Mouse (Mus musculus): ENCODE data around the gene Ppfia3.
"Not testable (repeated sequence)": the region's sequence is repeated elsewhere in the genome, so short reads cannot be mapped to it uniquely, and the experiment has no call there.

Ppfia3 gene

DNA sequence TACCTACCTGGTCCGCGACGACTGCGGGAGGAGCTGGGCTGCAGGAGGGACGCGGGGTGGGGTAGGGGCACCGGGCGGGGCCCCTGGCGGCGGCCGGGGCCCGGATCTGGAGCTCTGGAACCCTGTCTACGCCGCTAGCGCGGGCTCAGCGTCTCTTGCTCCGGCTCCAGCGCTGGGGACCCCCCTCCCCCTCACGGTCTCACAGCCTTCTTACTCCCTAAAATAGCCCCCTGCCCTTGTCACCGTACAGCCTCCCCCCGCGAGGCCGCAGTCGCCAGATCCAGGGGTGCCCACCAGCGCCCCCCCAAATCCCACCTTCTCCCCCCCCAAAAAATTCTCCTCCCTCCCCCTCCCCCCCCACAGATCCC, at the start of gene Ppfia3:
Gene Ppfia3 (minus strand): TSS at position 368 of the 368 bp plus-strand sequence.
- DNase-seq: peak; percentile 67

DNA sequence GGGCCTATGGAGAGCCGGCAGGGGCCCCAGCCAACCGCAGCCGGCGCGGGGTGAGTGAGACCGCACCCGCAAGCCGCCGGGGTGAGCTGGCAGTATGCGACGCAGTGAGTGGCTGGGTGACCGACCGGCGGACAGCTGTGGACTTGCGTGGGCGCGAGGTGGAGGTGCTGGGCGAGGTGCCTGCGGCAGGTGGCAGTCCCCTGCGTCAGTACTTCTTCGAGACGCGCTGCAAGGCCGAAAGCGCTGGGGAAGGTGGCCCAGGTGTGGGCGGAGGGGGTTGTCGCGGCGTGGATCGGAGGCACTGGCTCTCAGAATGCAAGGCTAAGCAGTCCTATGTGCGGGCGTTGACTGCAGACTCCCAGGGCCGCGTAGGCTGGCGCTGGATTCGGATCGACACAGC, 48.8 kb upstream of the Ppfia3 start:
- no peak for DNase-seq

DNA sequence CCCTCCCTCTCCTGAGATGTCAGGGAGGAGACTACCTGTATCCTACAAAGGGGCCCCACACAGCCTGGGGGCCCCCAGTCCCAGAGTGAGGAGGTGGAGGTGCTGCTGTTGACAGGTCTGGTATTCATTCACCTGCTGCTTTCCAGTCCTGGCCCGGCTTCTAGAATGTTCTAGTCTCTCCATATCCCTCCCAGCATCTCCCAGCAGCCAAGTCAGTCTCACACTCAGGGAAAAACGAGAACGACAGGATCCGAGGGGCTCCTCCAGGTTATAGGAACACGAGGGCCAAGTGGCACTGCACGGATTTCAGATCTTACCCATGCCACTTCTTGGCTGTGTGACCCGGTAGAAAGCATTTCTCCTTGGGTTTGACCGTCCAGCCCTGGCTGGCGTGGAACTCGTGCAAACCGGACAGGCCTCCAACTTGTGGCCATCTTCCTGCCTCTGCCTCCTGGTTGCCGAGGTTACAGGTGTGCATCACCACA, 48.0 kb upstream of the Ppfia3 start:
- DNase-seq: no peak

DNA sequence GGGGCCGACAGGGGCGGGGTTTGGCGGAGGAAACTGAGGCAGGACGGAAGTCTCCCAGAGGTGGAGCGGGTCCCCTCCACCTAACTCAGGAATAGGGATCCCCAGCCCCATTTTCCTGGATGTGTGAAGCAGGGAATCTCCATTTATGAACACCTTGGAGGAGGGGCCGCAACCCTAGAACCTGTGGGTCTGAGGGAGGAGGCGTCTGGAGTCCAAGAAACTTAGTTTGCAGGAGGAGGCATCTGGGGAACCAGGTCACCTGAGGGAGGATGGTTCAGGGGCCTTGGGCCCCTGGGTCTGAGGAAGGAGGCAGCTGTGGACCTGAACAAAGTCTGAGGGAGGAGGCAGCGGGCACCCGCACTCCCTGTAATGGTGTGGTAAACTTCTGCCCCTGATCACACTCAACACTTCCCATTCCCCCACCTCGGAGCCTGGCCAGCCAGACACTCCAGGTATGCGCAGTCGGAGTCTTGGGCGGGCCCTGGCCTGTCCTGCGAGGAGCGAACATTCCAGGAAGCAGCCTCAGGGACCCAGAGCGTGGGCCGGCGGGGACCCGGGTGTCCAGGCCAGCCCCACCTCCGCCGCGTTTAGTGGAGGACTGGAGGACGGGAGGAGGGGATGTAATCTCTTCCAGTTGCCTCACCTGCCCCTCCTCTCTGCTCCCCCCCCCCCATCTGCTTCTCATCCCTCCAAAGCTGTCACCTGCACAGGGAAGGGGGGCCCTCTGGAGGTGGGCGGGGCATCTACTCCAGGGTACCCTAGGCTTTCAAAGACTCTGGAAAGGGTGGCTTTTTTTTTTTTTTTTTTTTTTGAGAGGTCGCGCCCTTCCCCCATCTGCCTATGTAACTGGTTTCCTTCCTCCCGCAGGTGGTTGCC, 47.3 kb upstream of the Ppfia3 start:
- peak; percentile 35 for DNase-seq

DNA sequence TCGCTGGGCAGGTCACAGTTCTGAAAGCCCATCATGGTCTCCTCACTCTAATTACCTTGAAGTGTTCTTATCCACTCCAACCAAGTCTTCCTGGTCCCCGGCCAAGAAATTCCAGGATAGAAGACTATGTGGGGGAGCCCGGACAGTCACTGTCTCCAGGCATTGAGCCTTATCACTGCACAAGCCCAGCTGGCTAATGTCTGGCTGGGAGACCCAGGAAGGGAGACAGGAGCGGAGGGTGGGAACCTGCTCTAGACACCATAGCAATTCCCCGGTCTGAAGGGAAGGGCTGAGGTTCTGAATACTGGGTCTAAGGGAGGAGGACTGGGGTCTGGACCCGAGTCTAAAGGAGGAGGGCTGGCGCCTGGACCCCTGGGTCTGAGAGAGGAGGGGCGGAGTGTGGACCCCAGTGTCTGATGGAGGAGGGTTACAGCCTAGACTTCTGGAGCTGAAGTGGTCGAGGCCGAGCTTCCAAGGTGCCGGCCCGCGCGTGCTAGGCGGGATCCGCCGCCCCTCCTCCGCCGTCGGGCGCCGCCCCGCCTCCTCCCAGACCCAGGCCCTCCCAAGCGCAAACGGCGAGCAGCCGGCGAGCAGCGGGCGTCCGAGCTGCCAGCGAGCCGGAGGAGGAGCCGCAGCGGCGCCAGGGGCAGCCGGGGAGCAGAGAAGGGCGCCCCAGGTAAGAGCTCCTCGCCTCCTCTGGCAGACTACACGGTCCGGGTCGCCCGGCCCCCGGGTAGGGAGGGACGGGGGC, 46.5 kb upstream of the Ppfia3 start, which contains the start of gene Ntf5:
Gene Ntf5 (plus strand): TSS at position 583 of the 751 bp plus-strand sequence.
- DNase-seq: peak; percentile 74

DNA sequence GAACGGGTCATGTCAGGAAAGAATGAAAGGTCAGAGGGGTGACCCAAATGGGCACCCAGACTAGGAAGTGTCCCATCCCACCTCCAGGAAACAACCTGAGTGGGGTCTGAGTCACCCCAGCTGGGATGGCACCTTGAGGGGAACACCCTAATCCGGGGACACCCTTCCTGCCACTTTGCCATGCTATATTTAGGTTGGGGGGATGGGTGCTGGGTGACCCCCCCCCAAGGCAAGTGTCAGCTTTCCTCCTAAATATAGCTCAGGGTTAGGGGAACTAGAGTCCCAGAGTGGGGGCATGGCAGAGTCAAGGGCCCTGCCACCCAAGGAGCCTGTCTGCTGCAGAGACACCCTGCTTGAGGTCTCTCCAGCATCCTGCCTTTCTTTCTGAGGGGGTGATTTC, 45.6 kb upstream of the Ppfia3 start:
- DNase-seq: no peak

DNA sequence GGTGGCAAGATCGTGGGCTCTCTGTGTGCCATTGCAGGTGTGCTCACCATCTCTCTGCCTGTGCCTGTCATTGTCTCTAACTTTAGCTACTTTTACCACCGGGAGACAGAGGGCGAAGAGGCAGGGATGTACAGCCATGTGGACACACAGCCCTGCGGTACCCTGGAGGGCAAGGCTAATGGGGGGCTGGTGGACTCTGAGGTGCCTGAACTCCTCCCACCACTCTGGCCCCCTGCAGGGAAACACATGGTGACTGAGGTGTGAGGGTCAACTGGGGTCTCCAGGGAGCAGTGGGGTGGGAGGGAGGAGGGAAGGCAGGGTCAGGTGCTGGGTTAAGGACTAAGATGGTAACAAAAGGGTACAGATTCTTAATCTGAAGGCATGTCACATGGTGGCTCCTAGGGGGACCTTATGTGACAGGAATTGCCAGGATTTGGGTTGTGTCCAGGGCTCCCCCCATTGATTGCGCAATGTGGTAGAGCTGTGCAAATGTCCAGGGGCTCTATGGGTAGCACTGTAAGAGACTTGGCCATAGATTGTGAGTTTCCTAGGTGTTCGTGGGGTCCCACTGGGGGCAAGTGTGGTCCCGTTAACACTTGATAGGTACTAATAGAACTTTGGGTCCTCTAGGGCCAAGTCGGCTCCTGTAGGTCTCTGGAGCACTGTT, 42.8 kb upstream of the Ppfia3 start:
- no peak for DNase-seq

DNA sequence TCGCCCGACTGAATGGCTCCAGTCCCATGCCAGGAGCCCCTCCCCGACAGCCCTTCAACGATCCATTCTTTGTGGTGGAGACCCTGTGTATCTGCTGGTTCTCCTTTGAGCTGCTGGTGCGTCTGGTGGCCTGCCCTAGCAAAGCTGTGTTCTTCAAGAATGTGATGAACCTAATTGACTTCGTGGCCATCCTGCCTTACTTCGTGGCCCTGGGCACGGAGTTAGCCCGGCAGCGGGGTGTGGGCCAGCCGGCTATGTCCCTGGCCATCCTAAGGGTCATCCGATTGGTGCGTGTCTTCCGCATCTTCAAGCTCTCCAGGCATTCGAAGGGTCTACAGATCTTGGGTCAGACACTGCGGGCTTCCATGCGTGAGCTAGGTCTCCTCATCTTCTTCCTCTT, 42.1 kb upstream of the Ppfia3 start:
- DNase-seq: no peak

DNA sequence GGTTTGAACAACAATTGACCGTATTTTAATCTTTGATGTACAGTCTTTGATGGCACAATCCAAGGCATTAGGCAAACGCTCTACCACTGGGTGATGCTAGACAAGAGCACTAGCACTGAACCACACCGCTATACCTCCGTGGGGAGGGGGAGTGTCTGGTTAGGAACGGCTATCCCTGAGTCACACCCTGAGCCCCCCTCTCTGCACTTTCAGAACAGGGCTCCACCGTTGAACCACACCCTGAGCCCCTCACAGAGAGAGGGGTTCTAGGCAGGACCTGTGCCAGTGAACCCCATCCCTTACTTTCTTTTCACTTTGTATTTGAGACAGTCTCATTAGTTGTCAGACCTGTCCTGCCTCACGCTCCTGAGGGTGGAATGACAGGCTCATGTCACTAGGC, 41.5 kb upstream of the Ppfia3 start:
- DNase-seq: no peak

DNA sequence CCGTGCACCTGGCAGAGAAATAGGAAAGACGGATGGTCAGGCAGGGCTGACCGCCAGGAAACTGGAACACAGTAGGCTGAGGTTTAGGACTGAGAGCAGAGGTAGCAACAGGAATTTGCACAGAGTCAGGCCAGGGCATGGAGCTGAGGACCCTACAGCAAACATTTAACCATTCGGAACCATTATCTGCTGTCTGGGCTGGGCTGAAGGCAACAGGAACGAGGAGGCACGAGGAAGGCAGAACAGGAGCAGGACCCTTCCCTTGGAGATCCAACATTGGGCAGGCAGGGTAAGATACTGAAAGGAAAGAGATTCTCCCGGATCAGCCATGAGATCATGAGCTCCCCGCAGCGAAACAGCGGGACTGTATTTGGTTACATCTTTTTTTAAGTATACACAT, 41.0 kb upstream of the Ppfia3 start:
- no peak for DNase-seq

DNA sequence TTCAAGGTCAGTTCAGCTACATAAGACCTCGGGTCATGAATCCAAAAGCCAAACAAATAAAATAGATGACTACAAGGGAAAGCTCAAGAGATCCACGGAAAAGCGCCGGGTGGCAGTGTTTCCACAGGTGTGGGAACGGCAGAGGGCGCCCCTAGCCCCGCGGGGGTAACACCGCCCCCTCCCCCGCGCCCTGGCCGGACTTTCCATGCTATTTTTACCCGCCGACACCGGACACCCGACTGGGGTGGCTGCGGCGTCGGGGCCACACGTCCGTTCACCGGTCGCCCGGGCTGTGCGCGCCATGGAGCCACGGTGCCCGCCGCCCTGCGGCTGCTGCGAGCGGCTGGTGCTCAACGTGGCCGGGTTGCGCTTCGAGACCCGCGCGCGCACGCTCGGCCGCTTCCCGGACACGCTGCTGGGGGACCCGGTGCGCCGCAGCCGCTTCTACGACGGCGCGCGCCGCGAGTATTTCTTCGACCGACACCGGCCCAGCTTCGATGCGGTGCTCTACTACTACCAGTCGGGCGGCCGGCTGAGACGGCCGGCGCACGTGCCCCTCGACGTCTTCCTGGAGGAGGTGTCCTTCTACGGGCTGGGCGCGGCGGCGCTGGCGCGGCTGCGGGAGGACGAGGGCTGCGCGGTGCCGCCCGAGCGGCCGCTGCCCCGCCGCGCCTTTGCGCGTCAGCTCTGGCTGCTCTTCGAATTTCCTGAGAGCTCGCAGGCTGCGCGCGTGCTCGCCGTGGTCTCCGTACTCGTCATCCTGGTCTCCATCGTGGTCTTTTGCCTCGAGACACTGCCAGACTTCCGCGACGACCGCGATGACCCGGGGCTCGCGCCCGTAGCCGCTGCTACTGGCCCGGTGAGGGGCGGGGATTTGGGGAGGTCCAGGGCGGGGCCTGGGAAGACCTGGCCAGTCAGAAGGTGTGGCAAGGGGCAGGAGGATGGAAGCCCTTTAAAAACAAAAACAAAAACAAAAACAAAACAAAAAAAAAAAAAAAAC, 39.6 kb upstream of the Ppfia3 start:
- DNase-seq: peak; percentile 35

DNA sequence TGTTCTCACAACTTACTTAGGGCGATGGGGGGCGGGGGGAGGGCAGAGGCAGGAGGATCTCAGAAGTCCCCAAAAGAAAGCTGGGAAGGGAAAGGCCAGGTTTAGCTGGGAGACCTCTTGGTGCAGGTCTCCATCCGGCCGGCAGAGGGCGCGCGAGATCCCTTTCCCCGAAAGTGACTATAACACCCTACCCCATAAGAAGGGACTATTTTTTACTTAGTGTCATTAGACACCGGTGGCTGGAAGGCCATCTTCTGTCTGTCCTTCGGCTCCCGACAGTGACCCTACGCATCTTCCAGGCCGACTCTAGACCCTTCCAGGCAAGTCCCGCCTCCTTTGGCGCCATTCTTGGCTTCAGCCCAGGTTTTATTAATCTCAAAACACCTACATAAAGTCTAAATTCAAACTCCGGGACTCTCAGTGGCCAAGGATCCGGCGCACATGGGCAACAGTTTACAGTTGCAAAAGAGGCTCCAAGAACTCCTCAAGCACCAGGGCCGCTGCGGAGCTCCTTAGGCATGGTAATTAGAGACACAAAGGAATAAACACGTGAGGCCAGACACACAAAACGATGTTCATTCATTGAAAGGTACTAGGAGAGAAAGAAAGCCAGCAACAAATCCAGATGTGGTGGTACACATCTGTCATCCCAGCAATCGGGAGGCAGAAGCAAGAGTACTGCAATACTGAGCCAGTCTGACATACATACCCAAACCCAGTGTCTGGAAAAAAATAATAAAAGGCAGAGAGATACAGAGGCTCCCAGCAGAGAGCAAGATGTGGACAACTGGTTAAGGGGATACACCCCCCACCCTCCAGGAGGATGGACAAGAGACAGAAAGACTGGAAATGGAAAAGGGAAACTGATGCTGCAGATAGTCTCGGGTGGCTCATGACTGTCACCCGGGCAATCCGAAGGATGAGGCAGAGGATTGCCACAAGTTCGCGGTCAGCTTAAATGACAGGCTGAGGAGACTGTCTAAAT, 38.6 kb upstream of the Ppfia3 start, which contains the start of gene Kcna7:
Gene Kcna7 (plus strand): TSS at position 563 of the 985 bp plus-strand sequence.
- DNase-seq: peak; percentile 53

DNA sequence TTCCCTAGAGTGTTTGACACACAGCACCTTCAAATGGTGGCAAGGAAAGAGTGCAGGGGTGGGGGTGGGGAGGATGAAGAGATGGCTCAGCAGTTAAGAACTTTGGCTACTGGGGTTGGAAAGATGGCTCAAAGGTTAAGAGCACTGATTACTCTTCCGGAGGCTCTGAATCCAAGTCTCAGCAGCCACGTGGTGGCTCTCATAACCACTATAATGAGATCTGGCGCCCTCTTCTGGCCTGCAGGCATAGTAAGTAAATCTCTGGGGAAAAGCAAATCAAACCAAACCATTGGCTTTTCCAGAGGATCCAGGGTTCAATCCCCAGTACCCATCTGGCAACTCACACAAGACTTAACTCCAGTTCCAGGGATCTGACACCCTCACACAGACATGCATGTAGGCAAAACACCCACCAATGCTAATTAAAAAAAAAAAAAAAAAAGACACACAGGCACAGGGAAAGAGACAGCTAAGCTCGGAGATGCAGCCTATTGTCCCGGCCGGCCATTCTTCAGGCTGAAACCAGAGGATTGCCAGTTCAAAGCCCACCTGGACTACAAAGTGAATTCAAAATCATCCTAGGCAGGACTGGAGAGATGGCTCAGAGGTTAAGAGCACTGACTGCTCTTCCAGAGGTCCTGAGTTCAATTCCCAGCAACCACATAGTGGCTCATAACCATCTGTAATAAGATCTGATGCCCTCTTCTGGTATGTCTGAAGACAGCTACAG, 36.9 kb upstream of the Ppfia3 start:
- peak; percentile 86 for DNase-seq

DNA sequence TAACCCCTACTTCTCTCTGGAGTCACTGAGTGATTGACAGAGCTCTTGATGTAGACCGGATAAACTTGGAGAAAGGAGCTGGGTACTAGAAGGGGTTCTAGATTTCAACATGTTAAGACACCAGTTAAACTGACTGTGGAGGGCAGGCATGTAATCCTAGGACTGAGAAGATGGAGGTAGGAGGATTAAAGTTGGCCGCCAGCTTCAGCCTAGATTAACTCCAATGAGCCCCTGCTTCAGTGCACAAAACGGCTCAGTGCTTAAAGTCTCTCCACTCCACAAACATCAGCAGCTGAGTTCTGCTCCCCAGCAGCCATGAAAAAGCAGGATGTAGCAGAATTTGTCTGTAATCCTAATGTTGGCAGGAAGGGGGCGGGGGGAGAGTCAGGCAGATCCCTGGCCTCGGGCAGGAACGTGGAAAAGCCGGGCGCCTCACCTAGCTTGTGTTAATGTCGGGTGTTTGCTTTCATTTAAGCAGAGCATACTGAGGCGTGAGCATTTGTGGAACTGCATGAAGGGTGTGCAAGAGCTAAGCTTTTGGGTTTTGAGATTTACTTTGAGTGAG, 34.8 kb upstream of the Ppfia3 start:
- no peak for DNase-seq

DNA sequence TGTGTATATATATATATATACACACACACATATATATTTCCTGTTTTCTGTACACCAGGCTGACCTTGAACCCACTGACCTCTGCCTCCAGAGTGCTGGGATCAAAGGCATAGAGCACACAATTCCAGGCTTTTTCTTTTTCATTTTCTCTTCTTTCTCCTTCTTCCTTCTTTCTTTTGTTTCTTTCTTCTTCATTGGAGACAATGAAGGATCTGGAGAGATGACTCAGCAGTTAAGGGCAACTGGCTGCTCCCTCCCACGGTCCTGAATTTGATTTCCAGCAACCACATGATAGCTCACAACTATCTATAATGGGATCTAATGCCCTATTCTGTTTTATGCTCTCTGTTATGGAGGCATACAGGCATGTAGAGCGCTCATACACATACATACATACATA, 30.0 kb upstream of the Ppfia3 start:
- DNase-seq: no peak

DNA sequence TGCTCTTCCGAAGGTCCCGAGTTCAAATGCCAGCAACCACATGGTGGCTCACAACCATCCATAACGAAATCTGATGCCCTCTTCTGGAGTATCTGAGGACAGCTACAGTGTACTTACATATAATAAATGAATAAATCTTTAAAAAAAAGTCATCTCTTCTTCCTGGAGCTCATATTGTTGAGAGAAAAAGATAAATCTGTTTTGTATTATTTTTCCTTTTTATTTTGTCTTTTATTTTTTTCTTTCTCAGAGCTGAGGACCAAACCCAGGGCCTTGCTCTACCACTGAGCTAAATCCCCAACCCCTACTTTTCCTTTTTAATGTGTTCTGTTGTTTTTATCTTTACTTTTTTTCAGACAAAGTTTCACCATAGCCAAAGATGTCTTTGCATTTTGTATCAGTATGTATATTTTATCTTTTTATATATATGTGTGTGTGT, 29.5 kb upstream of the Ppfia3 start:
- not testable (repeated sequence) for DNase-seq

DNA sequence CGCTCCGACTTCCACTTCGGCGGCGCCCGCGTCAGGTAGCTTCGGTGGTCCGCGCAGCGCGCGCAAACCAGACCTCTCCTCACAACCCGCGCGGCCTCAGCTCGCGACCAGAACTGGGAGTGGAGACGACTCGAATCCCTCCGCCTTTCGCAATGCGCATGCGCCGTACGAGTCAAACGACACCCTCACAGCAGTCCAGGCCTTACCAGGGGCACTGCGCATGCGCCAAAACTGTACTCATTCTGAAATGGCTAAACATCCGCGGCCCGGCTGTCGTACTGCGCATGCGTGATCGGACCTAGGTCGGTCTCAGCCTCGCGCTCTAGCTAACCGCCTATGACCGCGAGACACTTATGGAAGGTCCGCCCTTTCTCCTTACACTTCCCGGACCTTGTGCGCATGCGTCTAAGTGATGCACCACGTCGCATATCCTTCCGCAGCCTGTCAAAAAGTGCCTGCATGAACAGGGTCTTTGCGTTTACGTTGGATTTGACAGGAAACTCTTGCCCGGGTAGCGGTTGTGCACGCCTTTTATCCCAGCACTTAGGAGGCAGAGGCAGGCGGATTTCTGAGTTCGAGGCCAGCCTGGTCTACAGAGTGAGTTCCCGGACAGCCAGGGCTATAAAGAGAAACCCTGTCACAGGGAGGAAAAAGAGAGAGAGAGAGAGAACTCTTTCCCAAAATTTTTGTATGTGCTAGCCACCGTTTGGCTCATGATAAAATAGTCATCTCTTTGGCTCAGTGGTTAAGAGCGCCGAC, 28.9 kb upstream of the Ppfia3 start, which contains the start of gene Snrnp70:
Gene Snrnp70 (minus strand): TSS at position 165 of the 759 bp plus-strand sequence.
- peak; percentile 100 for DNase-seq

DNA sequence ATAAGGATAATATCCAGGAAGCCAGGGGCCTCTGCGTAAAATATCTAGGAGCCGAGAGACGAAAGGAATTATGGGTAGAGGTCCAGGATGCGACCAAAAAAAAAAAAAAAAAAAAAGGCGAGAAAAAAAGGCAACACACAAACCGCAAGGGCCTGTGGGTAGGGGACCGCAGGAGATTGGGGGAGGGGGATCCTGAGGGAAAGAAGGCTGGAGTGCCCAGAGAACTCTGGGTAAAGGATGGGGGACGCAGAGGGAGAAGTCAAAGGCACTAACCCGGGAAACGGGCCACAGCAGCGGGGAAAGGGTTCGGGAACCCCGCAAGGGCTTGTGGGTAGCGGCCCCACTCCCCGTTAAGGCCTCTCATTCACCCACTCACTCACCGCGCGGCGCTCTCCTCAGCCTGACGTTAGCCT, 28.3 kb upstream of the Ppfia3 start:
- DNase-seq: peak; percentile 91

DNA sequence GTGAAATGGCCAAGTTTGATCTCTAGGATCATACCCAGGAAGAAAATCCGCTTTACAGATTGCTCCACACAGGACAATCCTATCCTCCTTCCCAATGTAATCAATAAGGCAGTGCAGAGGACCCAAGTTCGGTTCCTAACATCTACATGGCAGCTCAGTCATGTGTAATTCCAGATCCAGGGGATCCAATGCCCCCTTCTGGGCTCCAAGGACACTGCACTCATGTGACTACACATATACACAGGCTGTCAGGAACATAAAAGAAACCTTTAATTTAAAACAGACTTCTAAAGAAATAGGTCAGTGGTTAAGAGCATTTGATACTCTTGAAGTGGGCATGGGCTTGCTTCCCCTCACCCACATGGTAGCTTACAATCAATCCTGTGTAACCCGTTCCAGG, 19.3 kb upstream of the Ppfia3 start:
- DNase-seq: peak; percentile 22
